ENCODE assay signal across 16 mouse cellular contexts in genomic region chr10:126662765-126663164, GRCm38 (mm10).
"Had no signal": no experiment of that assay in that cellular context is flagged by ENCODE, and none has a peak within 500 bp of the region (broad histone marks: within the 10 kb centered on the region; RNA-seq: fewer than 3 reads in every experiment).

No protein-coding gene starts in this region.

- DNase-seq: gastrocnemius, postnatal 14 days; gastrocnemius, postnatal 36 days; heart, adult 11 months; heart, adult 2 months; heart, postnatal 14 days; heart, postnatal 36 days; kidney, adult 11 months; kidney, adult 2 months; kidney, adult 9 months; kidney, postnatal 14 days; layer of hippocampus, adult 9-11 months; layer of hippocampus, postnatal 36 days; left cerebral cortex, postnatal 4 days had no signal

- ATAC-seq: hindbrain, postnatal 0 days; intestine, embryonic 15.5 days; liver, embryonic 12.5 days had no signal
